Mouse (Mus musculus) spleen, adult 2 months (tissue): Measurements from ENCODE around the gene Trpc2. TPM values are rescaled to one million over a fixed set of nuclear protein-coding genes. Genes with fewer than 3 reads are reported as not detected.

Experiments used
- DNase-seq, 2 experiments: peaks; one replicate each; pipeline versions ENCODE4 v3.0.0 to v3.0.0-alpha.2; 2012 to 2021; ENCODE audit warnings: low spot score in 2 of 2, low read depth in 1 of 2
- H3K27ac ChIP-seq: fragments of 200-500 bp; 2 replicates; pipeline ENCODE4 v1.5.1; 2012; ENCODE audit warnings: low read length, inconsistent platforms; ENCODE audit not compliant: insufficient read depth
- H3K27me3 ChIP-seq: fragments of 200-500 bp; 2 replicates; pipeline ENCODE4 v1.6.1; 2012; ENCODE audit warnings: mild to moderate bottlenecking, moderate library complexity, low read length, inconsistent platforms; ENCODE audit not compliant: control insufficient read depth, insufficient read depth
- H3K36me3 ChIP-seq: fragments of 200-500 bp; 2 replicates; pipeline ENCODE4 v1.6.1; 2012; ENCODE audit warnings: mild to moderate bottlenecking, low read length, inconsistent platforms; ENCODE audit not compliant: control insufficient read depth, insufficient read depth
- H3K4me1 ChIP-seq: fragments of 200-500 bp; 2 replicates; pipeline ENCODE4 v1.6.1; 2011; ENCODE audit warnings: inconsistent platforms; ENCODE audit not compliant: control insufficient read depth, insufficient read depth, insufficient read length
- H3K4me3 ChIP-seq: fragments of 200-500 bp; 2 replicates; pipeline ENCODE4 v1.5.1; 2011; ENCODE audit warnings: mild to moderate bottlenecking, inconsistent platforms; ENCODE audit not compliant: insufficient read depth, insufficient read length; ENCODE audit errors: extremely low read depth
- CTCF ChIP-seq: fragments of 200-500 bp; IDR thresholded peaks from 2 replicates; pipeline ENCODE4 v1.5.1; 2011; ENCODE audit warnings: mild to moderate bottlenecking, inconsistent platforms; ENCODE audit not compliant: insufficient read depth, insufficient read length, insufficient replicate concordance; ENCODE audit errors: extremely low read depth
- POLR2A ChIP-seq: fragments of 200-500 bp; IDR thresholded peaks from 2 replicates; pipeline ENCODE4 v1.6.1; 2011; ENCODE audit warnings: low read depth, low read length, inconsistent platforms
- WGBS: fragments of 180-500 bp; shearing (Covaris S2); methylation state at CpG from one replicate; pipeline ENCODE4 v1.1.7; 2018; 5-methylcytosine and 5-hydroxymethylcytosine counted together
- polyA plus RNA-seq: library from polyadenylated mRNA; depleted of rRNA; stranded (reverse); fragments of >200 nt; gene quantifications from 2 replicates; pipeline ENCODE4 v1.2.3, GENCODE M21; 2012

Trpc2 gene
- polyA plus RNA-seq, 1 experiment, result 2.0 TPM

DNA sequence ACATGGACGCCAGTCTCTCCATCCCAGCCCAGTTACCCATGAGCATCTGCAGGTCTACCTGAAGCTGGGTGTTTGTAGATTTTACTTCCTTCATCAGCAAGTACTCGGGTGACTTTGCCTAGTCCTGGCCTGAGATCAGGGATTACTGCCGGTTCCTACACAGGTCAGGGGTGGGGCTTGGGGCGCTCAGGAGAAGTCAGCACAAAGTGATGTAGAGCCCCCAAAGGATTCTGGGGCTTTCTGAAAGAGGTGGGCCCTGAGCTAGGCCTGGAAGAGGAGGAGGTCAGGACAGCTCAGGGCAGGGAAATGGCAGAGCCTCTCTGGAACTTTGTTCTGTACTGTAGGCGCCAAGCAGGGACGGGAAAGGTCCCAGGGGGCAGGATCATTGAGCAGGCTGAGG, 19.8 kb downstream of the Trpc2 start:
- peaks cover 13% of the 10 kb centered on the region for H3K4me1 ChIP-seq
- no peak overlapping the region for H3K4me3 ChIP-seq
- no peak for DNase-seq
- H3K36me3 ChIP-seq, result no peaks in the 10 kb centered on the region
- WGBS, result 78% methylated on average over 6 of the region's 6 CpGs
- no peak overlapping the region for H3K27ac ChIP-seq
- no peaks in the 10 kb centered on the region for H3K27me3 ChIP-seq
- TF ChIP-seq POLR2A, result no peak
- no peak for TF ChIP-seq CTCF

DNA sequence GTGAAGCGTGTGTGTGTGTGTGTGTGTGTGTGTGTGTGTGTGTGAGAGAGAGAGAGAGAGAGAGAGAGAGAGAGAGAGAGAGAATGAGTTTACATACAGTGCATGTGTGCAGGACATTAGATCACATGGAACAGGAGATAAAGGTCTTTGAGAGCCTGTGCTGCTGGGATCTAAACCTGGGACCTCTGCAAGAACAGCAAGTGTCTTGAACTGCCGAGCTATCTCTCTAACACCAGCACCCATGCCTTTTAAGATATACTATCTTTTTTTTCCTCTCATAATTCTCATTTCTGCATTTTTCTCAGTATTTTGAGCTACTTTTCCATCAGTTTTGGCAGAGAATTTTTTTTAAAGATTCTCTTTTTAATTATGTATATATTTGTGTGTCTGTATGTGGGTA, 20.6 kb downstream of the Trpc2 start:
- H3K4me1 ChIP-seq, result peaks cover 13% of the 10 kb centered on the region
- H3K4me3 ChIP-seq, result no peak overlapping the region
- H3K36me3 ChIP-seq, result no peaks in the 10 kb centered on the region
- 80% methylated on average over 2 of the region's 2 CpGs for WGBS
- H3K27me3 ChIP-seq, result no peaks in the 10 kb centered on the region
- no peak overlapping the region for H3K27ac ChIP-seq
- no peak for TF ChIP-seq POLR2A
- no peak for DNase-seq

DNA sequence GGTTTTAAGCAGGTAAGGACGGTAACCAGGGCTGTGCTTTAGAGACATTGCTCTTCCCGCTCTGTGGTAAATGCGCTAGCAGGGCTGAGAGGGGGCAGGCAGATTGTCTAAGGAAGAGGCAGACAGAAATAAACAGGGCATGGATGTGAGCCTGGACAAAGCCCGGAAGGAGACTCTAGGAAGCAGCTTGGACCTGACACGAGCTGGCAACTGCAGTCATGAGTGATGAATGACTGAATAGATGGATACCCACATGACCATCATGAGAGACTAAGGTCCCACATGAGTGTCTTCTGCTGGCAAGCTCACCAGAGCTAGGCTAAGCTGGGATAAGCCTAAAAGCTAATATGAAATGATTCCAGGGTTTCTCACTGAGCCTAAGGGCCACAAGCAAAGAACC, 21.2 kb downstream of the Trpc2 start:
- Histone ChIP-seq H3K27ac (no peak overlapping the region), H3K4me1 (peaks cover 13% of the 10 kb centered on the region), H3K27me3 (no peaks in the 10 kb centered on the region), H3K4me3 (no peak overlapping the region), H3K36me3 (no peaks in the 10 kb centered on the region)
- no peak for DNase-seq
- no peak for TF ChIP-seq CTCF
- TF ChIP-seq POLR2A, result no peak
- 78% methylated on average over 5 of the region's 5 CpGs for WGBS

DNA sequence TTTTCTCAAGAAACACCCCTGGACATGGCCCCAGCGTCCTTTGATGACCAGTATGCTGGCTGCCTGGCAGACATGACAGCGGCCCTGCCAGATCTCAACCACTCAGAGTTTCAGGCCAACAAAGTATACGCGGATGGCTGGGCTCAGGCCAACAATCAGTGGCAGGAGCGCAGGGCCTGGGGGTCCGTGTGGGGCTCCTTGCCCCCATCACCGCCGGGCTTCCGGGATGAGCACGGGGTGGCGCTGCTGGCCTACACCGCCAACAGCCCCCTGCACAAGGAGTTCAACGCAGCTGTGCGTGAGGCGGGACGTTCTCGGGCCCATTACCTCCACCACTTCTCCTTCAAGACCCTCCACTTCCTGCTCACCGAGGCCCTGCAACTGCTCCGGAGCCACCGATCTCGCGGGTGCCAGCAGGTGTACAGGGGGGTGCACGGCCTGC, 23.8 kb downstream of the Trpc2 start:
- H3K36me3 ChIP-seq, result no peaks in the 10 kb centered on the region
- peak overlapping the region; percentile 16; the same call in 1 of the 2 replicates for H3K4me3 ChIP-seq
- no peak for TF ChIP-seq POLR2A
- no peak for TF ChIP-seq CTCF
- DNase-seq, result no peak
- peaks cover 4% of the 10 kb centered on the region; the same call in 1 of the 2 replicates for H3K4me1 ChIP-seq
- no peak overlapping the region for H3K27ac ChIP-seq
- no peaks in the 10 kb centered on the region for H3K27me3 ChIP-seq
- 28% methylated on average over 22 of the region's 23 CpGs for WGBS

DNA sequence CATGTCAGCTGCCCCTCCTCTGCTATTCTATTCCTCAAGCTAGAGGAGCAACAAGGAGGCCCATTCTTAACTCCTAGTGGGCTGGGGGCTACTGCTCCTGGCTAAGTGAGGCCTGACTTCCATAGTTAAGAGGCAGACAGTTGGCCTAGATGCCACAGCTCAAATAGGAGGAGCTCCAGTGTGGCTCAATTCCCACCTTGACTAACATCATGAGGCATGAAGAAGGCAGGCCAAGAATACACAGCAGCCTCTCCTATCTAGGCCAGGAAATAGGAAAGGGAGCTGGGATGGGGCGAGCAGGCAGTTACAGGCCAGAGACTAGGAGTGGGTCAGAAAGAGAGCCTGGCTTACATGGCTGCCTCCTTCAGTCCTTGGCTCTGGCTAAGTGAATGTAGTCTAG, 25.3 kb downstream of the Trpc2 start:
- no peak overlapping the region for H3K4me3 ChIP-seq
- 95% methylated on average over 1 of the region's 1 CpGs for WGBS
- H3K27me3 ChIP-seq, result no peaks in the 10 kb centered on the region
- no peaks in the 10 kb centered on the region for H3K36me3 ChIP-seq
- DNase-seq, result no peak
- no peak for TF ChIP-seq CTCF
- no peak for TF ChIP-seq POLR2A
- peaks cover 4% of the 10 kb centered on the region; the same call in 1 of the 2 replicates for H3K4me1 ChIP-seq
- no peak overlapping the region for H3K27ac ChIP-seq

DNA sequence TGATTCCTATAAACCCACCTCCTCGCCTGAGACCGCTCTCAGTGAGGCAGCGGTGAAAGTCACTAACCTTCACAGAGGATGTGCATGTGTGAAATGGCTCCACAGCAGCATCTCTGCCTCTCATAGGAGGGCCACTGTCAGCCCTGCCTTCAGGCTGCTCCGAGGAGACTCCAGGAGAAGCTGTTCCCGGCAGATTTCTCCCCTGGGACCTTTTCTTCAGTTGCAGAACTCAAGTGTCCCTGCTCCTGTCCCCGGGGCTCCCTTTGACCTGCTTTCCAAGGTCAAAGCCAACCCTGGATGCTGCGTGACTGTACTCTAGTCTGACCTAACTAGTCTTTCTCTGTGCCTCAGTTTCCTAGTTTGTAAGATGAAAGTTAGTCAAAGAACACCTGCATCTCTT, 26.3 kb downstream of the Trpc2 start, which contains the start of gene Art5:
TSS of gene Art5 (minus strand) at position 319 of the 400 bp plus-strand sequence.
- no peak for DNase-seq
- no peak within 1 kb of the TSS for H3K4me3 ChIP-seq
- 78% methylated on average over 7 of the region's 7 CpGs for WGBS
- H3K27me3 ChIP-seq, result no peaks in the 10 kb centered on the region
- no peaks in the 10 kb centered on the region for H3K36me3 ChIP-seq
- H3K4me1 ChIP-seq, result peaks cover 4% of the 10 kb centered on the region; the same call in 1 of the 2 replicates
- no peak within 1 kb of the TSS for H3K27ac ChIP-seq
- TF ChIP-seq CTCF (no peak), POLR2A (no peak)

DNA sequence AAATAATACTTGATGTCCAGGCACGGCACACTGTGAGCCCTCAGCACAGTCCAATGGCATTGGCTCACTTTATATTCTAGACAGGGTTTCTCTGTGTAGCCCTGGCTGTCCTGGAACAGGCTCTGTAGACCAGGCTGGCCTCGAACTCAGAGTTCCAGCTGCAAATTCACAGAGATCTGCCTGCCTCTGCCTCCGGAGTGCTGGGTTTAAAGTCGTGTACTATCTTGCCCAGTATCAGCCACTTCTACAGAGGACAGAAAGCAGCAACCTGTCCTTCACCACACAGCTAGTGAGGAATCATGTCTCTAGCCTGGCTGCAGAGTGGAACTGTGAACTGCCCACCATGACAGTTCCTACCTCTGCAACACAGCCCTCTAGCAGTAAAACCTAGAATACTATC, 26.8 kb downstream of the Trpc2 start:
- TF ChIP-seq CTCF, result no peak
- TF ChIP-seq POLR2A, result no peak
- WGBS, result 70% methylated on average over 4 of the region's 4 CpGs
- H3K36me3 ChIP-seq, result no peaks in the 10 kb centered on the region
- no peak overlapping the region for H3K27ac ChIP-seq
- no peaks in the 10 kb centered on the region for H3K27me3 ChIP-seq
- H3K4me3 ChIP-seq, result no peak overlapping the region
- H3K4me1 ChIP-seq, result peaks cover 4% of the 10 kb centered on the region; the same call in 1 of the 2 replicates
- DNase-seq, result no peak
